Mouse (Mus musculus) midbrain, postnatal 0 days (tissue): ENCODE results near the gene Pdzk1. TPM values are rescaled to one million over a fixed set of nuclear protein-coding genes. Genes with fewer than 3 reads are reported as not detected.

Experiments used
- ATAC-seq: fragments of 200-750 bp; cut with Nextera tagmentation; 2 replicates; pipeline ENCODE4 v1.8.0; 2017; ENCODE audit warnings: moderate number of reproducible peaks, mild to moderate bottlenecking, moderate TSS enrichment, moderate library complexity; ENCODE audit not compliant: low FRiP score
- DNase-seq: peaks from one replicate; pipeline ENCODE4 v3.0.0-alpha.2; 2015; ENCODE audit warnings: low spot score
- H3K27ac ChIP-seq: fragments of 300-500 bp; sonication (generic); 2 replicates; pipeline ENCODE4 v1.5.1; 2014; ENCODE audit warnings: low read depth, mild to moderate bottlenecking, low read length, mixed read lengths
- H3K27me3 ChIP-seq: fragments of 300-500 bp; sonication (generic); 2 replicates; pipeline ENCODE4 v1.6.1; 2014; ENCODE audit warnings: low read length, control low read depth, mixed read lengths; ENCODE audit not compliant: insufficient read depth
- H3K36me3 ChIP-seq: fragments of 300-500 bp; sonication (generic); 2 replicates; pipeline ENCODE4 v1.6.1; 2014; ENCODE audit warnings: low read length, control low read depth, mixed read lengths; ENCODE audit not compliant: insufficient read depth
- H3K4me1 ChIP-seq: fragments of 300-500 bp; sonication (generic); 2 replicates; pipeline ENCODE4 v1.6.1; 2014; ENCODE audit warnings: mild to moderate bottlenecking, control low read depth, antibody characterized with exemption, low read length, mixed read lengths; ENCODE audit not compliant: insufficient read depth
- H3K4me2 ChIP-seq: fragments of 300-500 bp; sonication (generic); 2 replicates; pipeline ENCODE4 v1.6.1; 2014; ENCODE audit warnings: low read depth, mild to moderate bottlenecking, low read length, mixed read lengths; ENCODE audit not compliant: poor library complexity, severe bottlenecking
- H3K4me3 ChIP-seq: fragments of 300-500 bp; sonication (generic); 2 replicates; pipeline ENCODE4 v1.5.1; 2014; ENCODE audit warnings: low read depth, mild to moderate bottlenecking, low read length, moderate library complexity
- H3K9ac ChIP-seq: fragments of 300-500 bp; sonication (generic); replicated peaks from 2 replicates; pipeline ENCODE4 v1.6.1; 2014; ENCODE audit warnings: mild to moderate bottlenecking, low read length, moderate library complexity, mixed read lengths; ENCODE audit not compliant: poor library complexity, severe bottlenecking
- H3K9me3 ChIP-seq: fragments of 300-500 bp; sonication (generic); 2 replicates; pipeline ENCODE4 v1.6.1; 2016; ENCODE audit warnings: low read length, control low read depth
- CTCF ChIP-seq: IDR thresholded peaks from 2 replicates; pipeline ENCODE4 v1.5.1; 2016; ENCODE audit warnings: antibody characterized with exemption, mild to moderate bottlenecking
- WGBS: fragments of 180-500 bp; shearing (Covaris S2); extraction: QIAGEN DNeasy Blood & Tissue Kit; methylation state at CpG from one replicate; pipeline ENCODE4 v1.1.7; 2014; 5-methylcytosine and 5-hydroxymethylcytosine counted together
- polyA plus RNA-seq: library from polyadenylated mRNA; unstranded; fragments of >200 nt; fragmentation: Nextera tagmentation; extraction: Ambion mirVana; gene quantifications from 2 replicates; pipeline ENCODE4 v1.2.1, GENCODE M21; 2015
- total RNA-seq: library from RNA; depleted of rRNA; stranded (reverse); fragments of >200 nt; gene quantifications from 2 replicates; pipeline ENCODE4 v1.2.3, GENCODE M21; 2014

Gene Pdzk1
- total and polyA plus RNA-seq, 2 experiments from 2014 or later = 0.14 to 0.27 TPM

DNA sequence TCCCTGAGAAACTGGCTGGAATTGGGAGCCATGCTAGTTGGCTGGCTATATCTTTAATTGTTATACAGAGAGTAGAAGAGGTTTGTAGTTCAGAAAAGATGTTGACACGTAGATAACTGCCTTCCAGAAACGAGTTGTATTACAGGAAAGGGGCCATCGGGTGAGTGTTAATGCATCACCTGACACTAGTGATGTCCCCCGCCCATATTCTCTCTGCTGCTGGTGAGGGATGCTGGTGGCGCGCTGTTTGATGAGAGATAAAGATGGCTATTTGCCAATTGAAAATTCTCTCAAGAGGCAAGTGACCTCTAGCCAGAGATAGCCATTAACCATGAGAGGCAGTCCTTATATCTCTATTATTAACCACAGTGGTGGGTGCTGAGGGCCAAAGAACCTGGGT is 23.5 kb downstream of the Pdzk1 start:
- ATAC-seq (no peak), DNase-seq (no peak)
- Histone ChIP-seq H3K27ac (no peak overlapping the region), H3K4me3 (no peak overlapping the region), H3K36me3 (no peaks in the 10 kb centered on the region), H3K4me2 (no peak overlapping the region), H3K9me3 (no peaks in the 10 kb centered on the region), H3K27me3 (no peaks in the 10 kb centered on the region), H3K4me1 (no peaks in the 10 kb centered on the region), H3K9ac (no peak overlapping the region)
- WGBS = 84% methylated on average over 6 of the region's 6 CpGs
- no peak for TF ChIP-seq CTCF

GRCm38 (mm10) chr3:96854376-96854775 is 25.3 kb downstream of the Pdzk1 start:
- TF ChIP-seq CTCF = no peak
- H3K27me3 ChIP-seq = no peaks in the 10 kb centered on the region
- ATAC-seq (no peak), DNase-seq (no peak)
- H3K9me3 ChIP-seq = no peaks in the 10 kb centered on the region
- H3K36me3 ChIP-seq = no peaks in the 10 kb centered on the region
- H3K9ac ChIP-seq = no peak overlapping the region
- H3K27ac ChIP-seq = no peak overlapping the region
- no peak overlapping the region for H3K4me2 ChIP-seq
- H3K4me1 ChIP-seq = no peaks in the 10 kb centered on the region
- 92% methylated on average over 4 of the region's 4 CpGs for WGBS
- no peak overlapping the region for H3K4me3 ChIP-seq

DNA sequence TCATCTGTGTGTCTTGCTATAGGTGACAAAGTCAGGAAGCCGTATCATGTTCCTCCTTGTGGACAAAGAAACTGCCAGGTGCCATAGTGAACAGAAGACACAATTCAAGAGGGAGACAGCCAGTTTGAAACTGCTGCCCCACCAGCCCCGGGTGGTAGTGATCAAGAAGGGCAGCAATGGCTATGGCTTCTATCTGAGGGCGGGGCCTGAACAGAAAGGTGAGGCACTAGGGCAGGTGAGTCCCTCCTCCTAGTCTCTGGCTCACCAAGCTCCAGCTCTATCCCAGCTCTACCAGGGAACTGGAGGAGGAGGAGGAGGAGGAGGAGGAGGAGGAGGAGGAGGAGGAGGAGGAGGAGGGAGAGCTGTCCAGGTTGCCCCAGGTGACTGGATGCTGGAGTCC is 26.7 kb downstream of the Pdzk1 start:
- H3K9ac ChIP-seq = no peak overlapping the region
- H3K4me3 ChIP-seq = no peak overlapping the region
- DNase-seq = no peak
- no peaks in the 10 kb centered on the region for H3K27me3 ChIP-seq
- H3K9me3 ChIP-seq = no peaks in the 10 kb centered on the region
- WGBS = 71% methylated on average over 3 of the region's 3 CpGs
- no peak overlapping the region for H3K27ac ChIP-seq
- peaks cover 5% of the 10 kb centered on the region; the same call in 1 of the 2 replicates for H3K36me3 ChIP-seq
- no peak for ATAC-seq
- no peak overlapping the region for H3K4me2 ChIP-seq
- no peak for TF ChIP-seq CTCF
- no peaks in the 10 kb centered on the region for H3K4me1 ChIP-seq

GRCm38 (mm10) chr3:96860498-96860897 is 31.4 kb downstream of the Pdzk1 start:
- DNase-seq (no peak), ATAC-seq (no peak)
- 90% methylated on average over 5 of the region's 5 CpGs for WGBS
- no peaks in the 10 kb centered on the region for H3K27me3 ChIP-seq
- TF ChIP-seq CTCF = no peak
- H3K9me3 ChIP-seq = no peaks in the 10 kb centered on the region
- H3K36me3 ChIP-seq = peaks cover 5% of the 10 kb centered on the region; the same call in 1 of the 2 replicates
- H3K27ac ChIP-seq = no peak overlapping the region
- H3K4me1 ChIP-seq = no peaks in the 10 kb centered on the region
- no peak overlapping the region for H3K9ac ChIP-seq
- no peak overlapping the region for H3K4me3 ChIP-seq
- no peak overlapping the region for H3K4me2 ChIP-seq

DNA sequence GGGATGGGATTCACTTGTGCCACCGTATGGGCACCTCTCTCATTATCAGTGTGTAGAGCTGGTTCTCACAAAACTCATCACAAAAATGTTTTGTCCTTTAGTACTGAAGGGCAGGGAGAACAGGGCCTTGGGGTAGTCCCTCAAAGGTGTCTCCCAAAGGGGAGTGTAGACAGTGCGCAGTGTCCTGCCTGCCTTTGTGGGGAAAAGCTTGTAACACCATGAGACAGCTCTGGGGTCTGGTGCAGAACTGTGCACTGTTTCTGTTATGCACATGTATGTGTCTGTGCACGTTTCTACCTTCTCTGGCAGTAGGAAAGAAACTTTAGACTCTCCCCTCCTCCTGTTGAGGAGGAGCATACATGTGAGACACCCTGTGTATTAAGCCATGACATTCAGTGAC is 38.8 kb downstream of the Pdzk1 start:
- no peak for DNase-seq

GRCm38 (mm10) chr3:96868566-96868965 is 39.5 kb downstream of the Pdzk1 start:
- H3K27ac ChIP-seq = no peak overlapping the region
- H3K27me3 ChIP-seq = no peaks in the 10 kb centered on the region
- no peak overlapping the region for H3K4me3 ChIP-seq
- no peak overlapping the region for H3K4me2 ChIP-seq
- ATAC-seq (no peak), DNase-seq (no peak)
- peaks cover 49% of the 10 kb centered on the region for H3K36me3 ChIP-seq
- no peaks in the 10 kb centered on the region for H3K4me1 ChIP-seq
- 93% methylated on average over 8 of the region's 8 CpGs for WGBS
- TF ChIP-seq CTCF = no peak
- no peak overlapping the region for H3K9ac ChIP-seq
- H3K9me3 ChIP-seq = no peaks in the 10 kb centered on the region

More for the DNA sequence above, 38.8 kb downstream of the Pdzk1 start:
- Histone ChIP-seq H3K4me1 (no peaks in the 10 kb centered on the region), H3K9me3 (no peaks in the 10 kb centered on the region), H3K27ac (no peak overlapping the region), H3K36me3 (peaks cover 43% of the 10 kb centered on the region), H3K4me3 (no peak overlapping the region), H3K4me2 (no peak overlapping the region), H3K27me3 (no peaks in the 10 kb centered on the region), H3K9ac (no peak overlapping the region)
- no peak for TF ChIP-seq CTCF
- no peak for ATAC-seq
- WGBS = 87% methylated on average over 3 of the region's 3 CpGs
